Mouse (Mus musculus) brain, adult 10 weeks (tissue): ENCODE results near the gene Hsd17b11. TPM values are rescaled to one million over a fixed set of nuclear protein-coding genes. Genes with fewer than 3 reads are reported as not detected.

Source experiments
- polyA plus RNA-seq: library from polyadenylated mRNA; stranded (reverse); fragments of 350-450 nt; fragmentation: Illumina TruSeq; extraction: RNeasy Lipid Tissue Mini Kit (QIAGEN cat#74804); gene quantifications from one replicate; pipeline ENCODE4 v1.2.3, GENCODE M21; 2015; ENCODE audit warnings: low read depth, low replicate concordance

Gene Hsd17b11
- 53.0 TPM for polyA plus RNA-seq

DNA sequence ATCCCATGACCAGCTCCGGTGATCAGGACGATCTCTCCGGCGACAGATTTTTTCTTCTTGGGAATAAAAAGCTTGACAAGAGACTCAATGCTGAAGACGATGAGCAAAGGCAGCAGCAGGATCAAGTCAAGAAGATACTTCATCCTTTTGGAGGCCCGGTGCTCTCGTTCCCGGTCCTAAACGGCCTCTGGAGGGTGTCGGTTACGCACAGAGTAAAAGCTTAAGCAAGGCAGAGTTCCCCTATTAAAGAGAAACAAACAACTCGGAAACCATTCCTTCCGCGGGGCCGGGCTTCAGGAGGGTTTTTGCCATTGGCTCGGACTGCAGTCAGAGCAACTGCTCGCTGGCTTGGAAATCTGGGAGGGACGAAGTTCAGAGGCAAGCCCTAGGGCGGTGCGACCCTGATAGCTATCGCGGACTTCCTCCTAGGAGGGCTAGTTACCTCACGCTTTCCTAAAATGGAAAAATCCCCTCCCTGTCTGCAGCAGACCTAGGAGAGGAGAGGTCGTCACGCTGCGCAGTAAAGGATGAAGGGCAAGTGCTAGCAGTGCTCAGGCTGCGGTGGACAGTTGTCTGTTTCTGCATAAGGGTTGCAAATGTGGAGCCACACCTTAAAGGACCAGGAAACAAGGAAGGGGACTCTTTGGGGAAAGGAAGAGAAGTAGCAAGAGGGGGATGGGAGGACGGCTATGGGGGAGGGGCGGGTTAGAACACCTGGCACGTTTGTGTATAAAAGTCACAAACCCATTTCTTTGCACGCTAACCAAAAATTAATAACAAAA lies at the start of gene Hsd17b11:
Gene Hsd17b11, minus strand, starts transcription at position 323 of the 782 bp plus-strand sequence.

GRCm38 (mm10) chr5:104046256-104047199 lies 24.8 kb upstream of the Hsd17b11 start, which contains the start of gene Nudt9:
Nudt9 (plus strand) TSS chr5:104046306.

DNA sequence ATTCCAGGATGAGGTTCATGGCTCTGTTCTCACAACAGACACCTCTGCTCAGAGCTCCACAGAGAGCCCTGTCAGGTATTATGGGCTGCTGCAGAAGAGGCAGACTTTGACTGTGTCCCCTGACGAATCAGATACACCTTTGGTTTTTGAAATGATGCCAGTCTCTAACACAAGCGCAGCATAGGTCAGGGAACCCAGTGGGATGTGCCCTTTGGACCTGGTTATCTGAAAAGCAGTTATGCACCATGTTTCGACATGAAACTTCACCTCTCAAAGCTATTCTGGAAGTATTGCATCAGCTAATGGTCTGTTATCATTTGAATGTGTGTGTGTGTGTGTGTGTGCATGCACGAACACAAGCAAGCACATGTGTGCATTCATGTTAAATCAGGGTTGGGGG lies 44.4 kb downstream of the Hsd17b11 start, which contains the start of gene Hsd17b13:
Gene Hsd17b13, minus strand, starts transcription at position 114 of the 400 bp plus-strand sequence.

Other genes starting within 250 kb of the Hsd17b11 start
- 26.4 TPM for gene Klhl8, start 110.7 kb downstream of the Hsd17b11 start, polyA plus RNA-seq
- gene Hsd17b13, start 44.5 kb downstream of the Hsd17b11 start, polyA plus RNA-seq: not detected
- gene Nudt9, start 24.4 kb upstream of the Hsd17b11 start, polyA plus RNA-seq: 72.6 TPM
- gene Gm17660, start 55.7 kb upstream of the Hsd17b11 start, polyA plus RNA-seq: not detected
- gene Sparcl1, start 91.8 kb upstream of the Hsd17b11 start, polyA plus RNA-seq: 1,626 TPM
- not detected for gene Dspp, start 148.8 kb upstream of the Hsd17b11 start, polyA plus RNA-seq
- 5.6 TPM for gene Dmp1, start 180.7 kb upstream of the Hsd17b11 start, polyA plus RNA-seq